ENCODE assay signal across 8 mouse cellular contexts in the genomic region with DNA sequence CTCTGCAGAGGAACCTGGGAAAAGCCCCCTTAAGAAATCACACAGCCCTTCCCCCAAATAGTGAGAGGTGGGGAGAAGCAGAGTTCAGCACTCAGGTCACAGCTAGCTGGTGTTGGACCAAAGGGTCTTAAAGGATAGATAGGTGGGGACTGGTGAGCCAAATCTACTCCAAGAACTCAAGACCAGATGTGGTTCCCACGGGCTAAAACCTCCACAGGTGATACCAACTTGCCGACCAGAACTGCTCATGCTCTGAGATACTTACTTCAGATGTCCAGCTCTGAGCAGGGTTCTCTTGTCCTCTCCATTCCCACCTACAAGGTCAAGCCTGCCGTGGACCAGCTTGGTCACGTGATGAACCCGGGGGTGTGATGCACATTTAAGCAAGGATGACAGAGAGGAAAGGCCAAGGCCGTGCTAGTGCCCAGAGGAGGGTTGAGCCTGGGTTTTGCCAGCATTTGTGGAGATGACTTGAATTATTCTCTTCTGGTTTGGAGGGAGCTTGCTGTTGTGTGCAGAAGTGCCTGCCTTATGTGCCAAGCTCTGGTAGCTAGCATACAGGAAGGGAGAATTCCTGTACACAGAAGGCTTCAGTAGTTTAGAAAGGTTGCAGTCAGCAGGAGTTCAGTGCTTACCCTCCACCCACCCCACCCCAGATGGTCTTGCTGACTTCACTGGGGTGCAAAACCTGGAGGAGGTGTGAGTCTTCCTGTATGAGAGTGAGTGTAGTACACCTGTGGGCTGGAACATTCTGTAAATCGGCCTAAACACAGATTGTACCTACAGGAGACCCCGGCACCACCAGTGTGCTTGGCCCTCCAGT. TPM values are rescaled to one million over a fixed set of nuclear protein-coding genes. Genes with fewer than 3 reads are reported as not detected.
A peak's percentile ranks its signal among the peaks of the same experiment; 100 is the strongest.
DNase-seq lines count a peak whose midpoint lies in the region; ATAC-seq and TF ChIP-seq lines count a peak whose summit lies in the region.

No protein-coding gene starts in this region.

- 0 out of 2 replicates have a peak, but pooled peaks cover 2% of the 10 kb centered on the region for H3K36me3 ChIP-seq in heart, embryonic 10.5 days
- no peaks in the 10 kb centered on the region for H3K36me3 ChIP-seq in liver, embryonic 14.5 days (replicated peaks; ENCODE audit: control insufficient read depth, insufficient read depth, low read depth)

- H3K4me1 ChIP-seq in heart, embryonic 10.5 days: peaks cover 71% of the 10 kb centered on the region
- peaks cover 34 to 45% of the 10 kb centered on the region in 2 experiments for H3K4me1 ChIP-seq in liver, embryonic 14.5 days (replicated peaks; ENCODE audit: control insufficient read depth in 2 of 2, insufficient read depth in 2 of 2, low read length in 1 of 2)

- peak overlapping the region; percentile 93 for H3K27ac ChIP-seq in heart, embryonic 10.5 days
- H3K27ac ChIP-seq in liver, embryonic 14.5 days: peak overlapping the region; percentile 49

- no peak for TF ChIP-seq CTCF in liver, embryonic 14.5 days (IDR thresholded peaks at IDR 0.05; ENCODE audit: low read depth)

- ATAC-seq in liver, embryonic 14.5 days (ENCODE audit: insufficient read depth): no peak

- TF ChIP-seq EP300 in liver, embryonic 14.5 days (IDR thresholded peaks at IDR 0.05; ENCODE audit: low read depth): no peak

- peak overlapping the region; percentile 100 for H3K4me2 ChIP-seq in liver, embryonic 14.5 days (ENCODE audit: low read depth)

- peak; percentile 73 for DNase-seq in heart, embryonic 10.5 days (ENCODE audit: low spot score)
- no peak for DNase-seq in heart, postnatal 14 days
- peak; percentile 92 to 94 for DNase-seq in adrenal gland, adult (ENCODE audit: inconsistent age in 2 of 2, low spot score in 1 of 2)
- DNase-seq in heart, postnatal 4 days: peak; percentile 18
- DNase-seq in liver, embryonic 14.5 days (ENCODE audit: low read depth in 3 of 3, low spot score in 3 of 3): no peak
- no peak for DNase-seq in right cerebral cortex, postnatal 14 days
- no peak for DNase-seq in thymus, adult 18-20 months
- DNase-seq in urinary bladder, postnatal 14 days (ENCODE audit: low spot score): no peak

- 75% methylated on average over 8 of the region's 8 CpGs for WGBS in heart, embryonic 10.5 days
- 69% methylated on average over 8 of the region's 8 CpGs for WGBS in liver, embryonic 14.5 days (ENCODE audit: insufficient replicate concordance)

- H3K27me3 ChIP-seq in heart, embryonic 10.5 days (ENCODE audit: insufficient read depth, poor library complexity, severe bottlenecking): no peaks in the 10 kb centered on the region
- no peaks in the 10 kb centered on the region for H3K27me3 ChIP-seq in liver, embryonic 14.5 days (ENCODE audit: control insufficient read depth, insufficient read depth, low read length)

- H3K4me3 ChIP-seq in heart, embryonic 10.5 days: peak overlapping the region; percentile 79
- H3K4me3 ChIP-seq in liver, embryonic 14.5 days (ENCODE audit: insufficient read depth in 1 of 2, low read depth in 2 of 2, low read length in 2 of 2): no peak overlapping the region

- no peak overlapping the region; the same call in 1 of the 2 replicates for H3K9ac ChIP-seq in liver, embryonic 14.5 days (replicated peaks)

- intact Hi-C loops in heart, postnatal 14 days (cut with DNase I): no loop called here

- no peaks in the 10 kb centered on the region for H3K9me3 ChIP-seq in heart, embryonic 10.5 days
- no peaks in the 10 kb centered on the region for H3K9me3 ChIP-seq in liver, embryonic 14.5 days (ENCODE audit: control insufficient read depth, low read length)

RNA-seq across cellular contexts. Expression of gene Mnt, which starts 3.0 kb away (rescaled TPM):
- 3.2 and 3.8 TPM in 2 replicates for polyA plus RNA-seq in heart, embryonic 10.5 days (2016; fragmentation: Nextera tagmentation; extraction: Ambion mirVana)
- total RNA-seq in heart, postnatal 14 days (2021): 10 to 100 TPM; 10.5 to 11.6 TPM
- total RNA-seq in heart, postnatal 4 days (2021): 10 to 100 TPM; 14.8 to 15.7 TPM
- polyA plus RNA-seq in liver, embryonic 14.5 days (2012; rRNA removed): 2.5 TPM in 2 replicates
- polyA plus RNA-seq in liver, embryonic 14.5 days (2014; fragmentation: Nextera tagmentation; extraction: Ambion mirVana): 1.0 and 1.2 TPM in 2 replicates

Comparison
In these comparisons a context has a peak if more than half of its experiments do, and no peak if none do; other contexts are left out.
1. DNase-seq: peak in heart, embryonic 10.5 days (single experiment), adrenal gland, adult (2 of 2) and heart, postnatal 4 days (single experiment); none in heart, postnatal 14 days (0 of 2), liver, embryonic 14.5 days (0 of 3), right cerebral cortex, postnatal 14 days (single experiment), thymus, adult 18-20 months (0 of 2) and urinary bladder, postnatal 14 days (single experiment).